Mouse (Mus musculus): ENCODE measurements around the gene Lbr. TPM values are rescaled to one million over a fixed set of nuclear protein-coding genes. Genes with fewer than 3 reads are reported as not detected.

Gene Lbr
- polyA plus RNA-seq, 1 experiment from 2014 or later = 119 TPM

GRCm38 (mm10) chr1:181838111-181838510, 4.7 kb downstream of the Lbr start:
- ATAC-seq (no peak), DNase-seq (no peak)
- H3K36me3 ChIP-seq (replicated peaks; ENCODE audit: insufficient read depth, low read length) = peaks cover 51% of the 10 kb centered on the region
- 86% methylated on average over 5 of the region's 5 CpGs for WGBS (ENCODE audit: insufficient replicate concordance)
- peaks cover 24% of the 10 kb centered on the region for H3K4me1 ChIP-seq (ENCODE audit: insufficient read depth)
- no peak overlapping the region for H3K4me3 ChIP-seq (ENCODE audit: low read depth, low read length)
- no peak overlapping the region for H3K27ac ChIP-seq (ENCODE audit: low read depth)
- TF ChIP-seq CTCF (IDR thresholded peaks at IDR 0.05; ENCODE audit: low read depth) = no peak
- TF ChIP-seq EP300 (IDR thresholded peaks at IDR 0.05; ENCODE audit: low read depth) = no peak
- H3K9ac ChIP-seq (replicated peaks) = no peak overlapping the region
- H3K9me3 ChIP-seq (ENCODE audit: low read length) = no peaks in the 10 kb centered on the region
- 0 out of 2 replicates have a peak overlapping the region, but pooled peaks have one; percentile 27 for H3K4me2 ChIP-seq (ENCODE audit: low read depth, low read length)
- H3K27me3 ChIP-seq (ENCODE audit: insufficient read depth, low read length) = no peaks in the 10 kb centered on the region

- H3K4me2 ChIP-seq (ENCODE audit: low read depth, low read length) = no peak overlapping the region
Observed at GRCm38 (mm10) chr1:181833143-181833542, 9.7 kb downstream of the Lbr start.

GRCm38 (mm10) chr1:181832720-181833119, 10.1 kb downstream of the Lbr start:
- 94% methylated on average over 5 of the region's 5 CpGs for WGBS (ENCODE audit: insufficient replicate concordance)

More at GRCm38 (mm10) chr1:181833143-181833542, 9.7 kb downstream of the Lbr start:
- TF ChIP-seq CTCF (IDR thresholded peaks at IDR 0.05; ENCODE audit: low read depth) (no peak), EP300 (IDR thresholded peaks at IDR 0.05; ENCODE audit: low read depth) (no peak)
- peaks cover 85% of the 10 kb centered on the region for H3K36me3 ChIP-seq (replicated peaks; ENCODE audit: insufficient read depth, low read length)
- DNase-seq (no peak), ATAC-seq (no peak)
- H3K9ac ChIP-seq (replicated peaks) = no peak overlapping the region
- H3K27me3 ChIP-seq (ENCODE audit: insufficient read depth, low read length) = no peaks in the 10 kb centered on the region
- no peak overlapping the region for H3K4me3 ChIP-seq (ENCODE audit: low read depth, low read length)
- H3K4me1 ChIP-seq (ENCODE audit: insufficient read depth) = peaks cover 3% of the 10 kb centered on the region
- H3K27ac ChIP-seq (ENCODE audit: low read depth) = no peak overlapping the region
- H3K9me3 ChIP-seq (ENCODE audit: low read length) = no peaks in the 10 kb centered on the region
- 84% methylated on average over 6 of the region's 6 CpGs for WGBS (ENCODE audit: insufficient replicate concordance)

DNA sequence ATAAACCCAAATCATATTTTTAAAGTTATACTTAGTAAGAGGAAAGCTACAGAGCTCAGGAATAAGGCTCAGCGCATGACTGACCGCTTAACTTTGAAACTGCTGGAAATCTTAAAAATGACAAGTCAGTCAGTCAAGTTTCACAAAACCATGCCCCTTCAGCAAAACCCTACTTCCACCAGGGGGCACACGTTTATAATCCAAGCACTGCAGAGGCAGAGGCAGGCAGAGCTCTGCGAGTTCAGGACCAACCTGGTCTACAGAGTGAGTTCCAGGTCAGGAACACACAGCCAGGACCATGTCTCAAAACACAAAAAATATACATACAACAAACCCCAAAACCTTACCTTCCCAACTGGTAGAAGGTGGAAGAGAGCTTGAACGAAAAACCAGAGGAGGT, 14.5 kb downstream of the Lbr start:
- Histone ChIP-seq H3K4me3 (ENCODE audit: low read depth, low read length) (no peak overlapping the region), H3K9ac (replicated peaks) (no peak overlapping the region), H3K4me1 (ENCODE audit: insufficient read depth) (no peaks in the 10 kb centered on the region), H3K36me3 (replicated peaks; ENCODE audit: insufficient read depth, low read length) (peaks cover 89% of the 10 kb centered on the region), H3K27ac (ENCODE audit: low read depth) (no peak overlapping the region), H3K9me3 (ENCODE audit: low read length) (no peaks in the 10 kb centered on the region), H3K27me3 (ENCODE audit: insufficient read depth, low read length) (no peaks in the 10 kb centered on the region), H3K4me2 (ENCODE audit: low read depth, low read length) (no peak overlapping the region)
- ATAC-seq = no peak
- TF ChIP-seq CTCF (IDR thresholded peaks at IDR 0.05; ENCODE audit: low read depth) = peak; percentile 63
- TF ChIP-seq EP300 (IDR thresholded peaks at IDR 0.05; ENCODE audit: low read depth) = no peak
- peak; percentile 46 for DNase-seq
- 81% methylated on average over 5 of the region's 5 CpGs for WGBS (ENCODE audit: insufficient replicate concordance)

More at GRCm38 (mm10) chr1:181832720-181833119, 10.1 kb downstream of the Lbr start:
- ATAC-seq (no peak), DNase-seq (no peak)
- Histone ChIP-seq H3K9me3 (ENCODE audit: low read length) (no peaks in the 10 kb centered on the region), H3K27me3 (ENCODE audit: insufficient read depth, low read length) (no peaks in the 10 kb centered on the region), H3K9ac (replicated peaks) (no peak overlapping the region), H3K36me3 (replicated peaks; ENCODE audit: insufficient read depth, low read length) (peaks cover 85% of the 10 kb centered on the region), H3K4me1 (ENCODE audit: insufficient read depth) (no peaks in the 10 kb centered on the region), H3K4me3 (ENCODE audit: low read depth, low read length) (no peak overlapping the region), H3K4me2 (ENCODE audit: low read depth, low read length) (no peak overlapping the region), H3K27ac (ENCODE audit: low read depth) (no peak overlapping the region)
- TF ChIP-seq CTCF (IDR thresholded peaks at IDR 0.05; ENCODE audit: low read depth) (no peak), EP300 (IDR thresholded peaks at IDR 0.05; ENCODE audit: low read depth) (no peak)

- DNase-seq (no peak), ATAC-seq (no peak)
- Histone ChIP-seq H3K4me2 (ENCODE audit: low read depth, low read length) (no peak overlapping the region), H3K4me3 (ENCODE audit: low read depth, low read length) (no peak overlapping the region), H3K27ac (ENCODE audit: low read depth) (no peak overlapping the region), H3K27me3 (ENCODE audit: insufficient read depth, low read length) (no peaks in the 10 kb centered on the region), H3K9ac (replicated peaks) (no peak overlapping the region), H3K9me3 (ENCODE audit: low read length) (no peaks in the 10 kb centered on the region), H3K4me1 (ENCODE audit: insufficient read depth) (no peaks in the 10 kb centered on the region), H3K36me3 (replicated peaks; ENCODE audit: insufficient read depth, low read length) (peaks cover 89% of the 10 kb centered on the region)
- TF ChIP-seq CTCF (IDR thresholded peaks at IDR 0.05; ENCODE audit: low read depth) (no peak), EP300 (IDR thresholded peaks at IDR 0.05; ENCODE audit: low read depth) (no peak)
- 96% methylated on average over 7 of the region's 7 CpGs for WGBS (ENCODE audit: insufficient replicate concordance)
Observed at GRCm38 (mm10) chr1:181826716-181827115, 16.1 kb downstream of the Lbr start.

DNA sequence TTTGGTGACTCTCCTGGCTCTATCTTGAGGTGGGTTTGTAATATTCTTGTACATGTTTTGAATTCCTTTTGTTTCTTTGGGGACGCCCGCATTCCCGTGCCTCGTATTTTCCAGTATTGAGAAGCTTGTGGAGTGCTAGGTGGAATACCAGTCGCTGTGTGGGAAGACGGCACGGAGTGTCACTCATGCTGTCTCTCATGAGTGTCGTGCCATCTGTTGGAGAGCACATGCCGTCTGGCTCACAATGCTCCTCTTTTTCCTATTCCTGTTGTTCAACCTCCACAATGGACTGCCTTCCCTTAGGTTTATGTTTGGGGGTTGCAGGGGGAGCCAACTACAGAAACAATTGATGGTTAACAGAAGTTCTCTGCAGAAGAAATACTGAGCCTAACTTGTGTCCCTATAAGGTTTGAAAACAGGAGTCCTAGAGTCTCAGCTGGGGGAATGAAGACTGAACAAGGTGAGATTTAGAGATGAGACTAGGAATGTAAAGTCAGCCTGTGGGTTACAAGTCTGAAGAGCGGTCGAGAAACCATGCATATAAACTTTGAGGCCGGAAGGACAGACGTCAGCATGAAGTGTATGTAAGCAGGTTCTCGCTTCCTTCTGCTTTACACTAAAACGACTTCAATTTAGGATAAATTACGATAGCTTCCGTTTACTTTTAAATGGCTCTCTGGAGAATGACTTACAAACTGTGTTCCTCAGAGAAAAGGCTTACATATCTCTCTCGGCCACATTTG, 31.2 kb downstream of the Lbr start:
- DNase-seq (no peak), ATAC-seq (no peak)
- Histone ChIP-seq H3K4me2 (ENCODE audit: low read depth, low read length) (no peak overlapping the region), H3K9ac (replicated peaks) (no peak overlapping the region), H3K27me3 (ENCODE audit: insufficient read depth, low read length) (no peaks in the 10 kb centered on the region), H3K4me3 (ENCODE audit: low read depth, low read length) (no peak overlapping the region), H3K27ac (ENCODE audit: low read depth) (no peak overlapping the region), H3K36me3 (replicated peaks; ENCODE audit: insufficient read depth, low read length) (peaks cover 30% of the 10 kb centered on the region), H3K4me1 (ENCODE audit: insufficient read depth) (no peaks in the 10 kb centered on the region), H3K9me3 (ENCODE audit: low read length) (no peaks in the 10 kb centered on the region)
- no peak for TF ChIP-seq CTCF (IDR thresholded peaks at IDR 0.05; ENCODE audit: low read depth)
- no peak for TF ChIP-seq EP300 (IDR thresholded peaks at IDR 0.05; ENCODE audit: low read depth)
- 87% methylated on average over 18 of the region's 18 CpGs for WGBS (ENCODE audit: insufficient replicate concordance)
